Mouse (Mus musculus): ENCODE measurements at regions not wholly inside any gene's neighbourhood (a gene's known extent, or its start where the extent isn't known, plus 50 kb on each side); places are given as distances from the start of the nearest gene placed in this dataset.

DNA sequence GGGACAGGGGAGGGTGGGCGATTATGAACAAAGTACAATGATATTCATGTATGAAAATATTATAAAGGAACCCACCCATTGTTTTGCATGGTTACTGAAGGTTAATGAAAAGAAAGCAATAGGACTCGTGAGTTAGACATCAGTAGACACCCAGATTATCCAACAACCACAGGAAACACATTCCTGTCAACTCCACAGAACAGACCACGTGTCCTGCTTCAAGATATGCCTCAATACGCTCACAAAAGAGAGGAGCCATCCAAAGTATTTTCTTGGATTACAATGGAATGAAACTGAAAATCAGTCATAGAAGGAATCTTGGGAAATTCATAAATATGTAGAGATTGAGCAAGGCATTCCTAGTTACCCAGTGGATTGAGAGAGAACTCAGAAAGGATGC lies 68.5 kb upstream of the Atp1a1 start:
- TF ChIP-seq ZC3H11A (IDR thresholded peaks at IDR 0.05; ENCODE audit: borderline replicate concordance, low read depth, low read length), result no peak
- TF ChIP-seq ZNF384 (IDR thresholded peaks at IDR 0.05; ENCODE audit: low read depth, low read length), result no peak
- TF ChIP-seq MAFK (IDR thresholded peaks at IDR 0.05; ENCODE audit: insufficient read depth, low read depth, low read length), result no peak
- TF ChIP-seq HCFC1 (IDR thresholded peaks at IDR 0.05; ENCODE audit: borderline replicate concordance, insufficient read depth, low read length), result no peak
- TF ChIP-seq CHD2 (IDR thresholded peaks at IDR 0.05; ENCODE audit: low read depth, low read length), result no peak

Measured in ES-E14 (cell line).